ENCODE assay signal across 18 mouse cellular contexts in the genomic region with DNA sequence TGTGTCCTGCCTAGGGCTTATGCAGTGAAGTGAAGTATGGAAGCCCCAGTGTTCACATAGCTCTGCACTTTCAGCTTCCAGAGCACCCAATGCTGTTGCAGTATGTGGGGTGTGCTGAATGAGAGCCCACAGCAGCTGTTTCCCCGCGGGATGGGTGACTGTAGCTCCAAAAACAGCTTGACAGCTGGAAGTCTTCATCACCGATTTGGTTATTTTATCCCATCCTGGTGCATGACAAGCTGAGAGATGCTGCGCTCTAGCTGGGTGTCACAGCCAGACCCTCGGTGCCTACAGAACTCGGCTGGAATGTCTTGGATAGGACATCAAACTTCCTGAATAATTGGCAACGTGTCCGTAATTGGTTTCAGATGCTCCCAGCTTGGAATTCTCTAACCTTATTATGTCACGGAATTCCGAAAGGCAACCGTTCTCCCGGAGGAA.
A peak's percentile ranks its signal among the peaks of the same experiment; 100 is the strongest.
DNase-seq lines count a peak whose midpoint lies in the region; ATAC-seq and TF ChIP-seq lines count a peak whose summit lies in the region.
"Had no signal": no experiment of that assay in that cellular context is flagged by ENCODE, and none has a peak within 500 bp of the region (broad histone marks: within the 10 kb centered on the region; RNA-seq: fewer than 3 reads in every experiment).

No protein-coding gene starts in this region.

- peak; percentile 39 for DNase-seq in gastrocnemius, adult 2 months
- DNase-seq in gastrocnemius, postnatal 4 days (ENCODE audit: low spot score in 2 of 2), result no peak
- DNase-seq in lung, embryonic 14.5 days, result peak; percentile 87
- no peak for DNase-seq in lung, adult 2 months
- peak; percentile 67 for DNase-seq in limb, embryonic 14.5 days (ENCODE audit: low spot score)
- peak; percentile 64 for DNase-seq in skeletal muscle tissue, adult 2 months (ENCODE audit: low read depth, low spot score)
- no peak for DNase-seq in layer of hippocampus, postnatal 10 days (ENCODE audit: low spot score in 2 of 2)
- no peak for DNase-seq in cerebellum, adult 9-10 months
- DNase-seq: adrenal gland, postnatal 25 days; kidney, adult 18-20 months; right cerebral cortex, postnatal 4 days; thymus, postnatal 36 days had no signal

- H3K4me1 ChIP-seq in lung, embryonic 14.5 days (ENCODE audit: insufficient read depth), result peaks cover 16% of the 10 kb centered on the region
- H3K4me1 ChIP-seq in lung, adult 2 months (ENCODE audit: control insufficient read depth, insufficient read depth, low read length), result no peaks in the 10 kb centered on the region
- peaks cover 30% of the 10 kb centered on the region for H3K4me1 ChIP-seq in limb, embryonic 14.5 days (ENCODE audit: control insufficient read depth, insufficient read depth, low read length)

- no peak overlapping the region for H3K9ac ChIP-seq in lung, embryonic 14.5 days
- no peak overlapping the region for H3K9ac ChIP-seq in limb, embryonic 14.5 days (ENCODE audit: low read depth, low read length, severe bottlenecking)
- H3K9ac ChIP-seq: hindbrain, embryonic 14.5 days; limb, embryonic 15.5 days; stomach, embryonic 15.5 days had no signal

- peak; percentile 70 for ATAC-seq in lung, embryonic 14.5 days (ENCODE audit: insufficient read depth)
- ATAC-seq in limb, embryonic 14.5 days (ENCODE audit: low FRiP score, low read depth), result 0 out of 2 replicates have a peak, but pooled peaks have one; percentile 21
- ATAC-seq: forebrain, embryonic 14.5 days had no signal

- WGBS in lung, embryonic 14.5 days, result 27% methylated on average over 12 of the region's 12 CpGs
- 58% methylated on average over 12 of the region's 12 CpGs for WGBS in lung, adult 2 months
- WGBS in limb, embryonic 14.5 days, result 21% methylated on average over 12 of the region's 12 CpGs

- 0 out of 2 replicates have a peak, but pooled peaks cover 5% of the 10 kb centered on the region for H3K27me3 ChIP-seq in lung, embryonic 14.5 days (ENCODE audit: insufficient read depth, low read length)
- H3K27me3 ChIP-seq in limb, embryonic 14.5 days (ENCODE audit: control insufficient read depth, insufficient read depth, low read length), result no peaks in the 10 kb centered on the region
- H3K27me3 ChIP-seq: stomach, embryonic 15.5 days had no signal

- no peaks in the 10 kb centered on the region for H3K9me3 ChIP-seq in lung, embryonic 14.5 days (ENCODE audit: low read depth, low read length)
- H3K9me3 ChIP-seq in limb, embryonic 14.5 days (ENCODE audit: control insufficient read depth, low read length), result no peaks in the 10 kb centered on the region
- H3K9me3 ChIP-seq: limb, embryonic 15.5 days; stomach, embryonic 15.5 days had no signal

- H3K27ac ChIP-seq in gastrocnemius, adult 2 months, result peak overlapping the region; percentile 46
- H3K27ac ChIP-seq in lung, embryonic 14.5 days (ENCODE audit: low read depth), result no peak overlapping the region
- no peak overlapping the region for H3K27ac ChIP-seq in limb, embryonic 14.5 days (replicated peaks; ENCODE audit: low read depth, low read length)
- H3K27ac ChIP-seq: hindbrain, embryonic 14.5 days; limb, embryonic 15.5 days; stomach, embryonic 15.5 days had no signal

- TF ChIP-seq CTCF in gastrocnemius, adult 2 months (IDR thresholded peaks at IDR 0.05), result no peak
- no peak for TF ChIP-seq CTCF in lung, embryonic 14.5 days (IDR thresholded peaks at IDR 0.05; ENCODE audit: low read depth)
- no peak for TF ChIP-seq CTCF in lung, adult 2 months (IDR thresholded peaks at IDR 0.05; ENCODE audit: insufficient read depth, low read length)

- H3K36me3 ChIP-seq in lung, embryonic 14.5 days (ENCODE audit: insufficient read depth), result no peaks in the 10 kb centered on the region
- no peaks in the 10 kb centered on the region for H3K36me3 ChIP-seq in limb, embryonic 14.5 days (ENCODE audit: control insufficient read depth, insufficient read depth, low read length)
- H3K36me3 ChIP-seq: G1E; limb, embryonic 15.5 days; stomach, embryonic 15.5 days had no signal

- H3K4me3 ChIP-seq in gastrocnemius, adult 2 months, result peak overlapping the region; percentile 39
- no peak overlapping the region for H3K4me3 ChIP-seq in lung, embryonic 14.5 days (ENCODE audit: low read depth, low read length)
- no peak overlapping the region for H3K4me3 ChIP-seq in lung, adult 2 months (replicated peaks; ENCODE audit: extremely low read depth, low read depth, low read length)
- H3K4me3 ChIP-seq in limb, embryonic 14.5 days (replicated peaks; ENCODE audit: low read length), result no peak overlapping the region
- H3K4me3 ChIP-seq: limb, embryonic 15.5 days; stomach, embryonic 15.5 days had no signal

- no peak overlapping the region for H3K4me2 ChIP-seq in lung, embryonic 14.5 days
- H3K4me2 ChIP-seq in limb, embryonic 14.5 days (replicated peaks; ENCODE audit: low read depth, low read length, severe bottlenecking), result no peak overlapping the region
- H3K4me2 ChIP-seq: heart, embryonic 11.5 days; hindbrain, embryonic 14.5 days; limb, embryonic 15.5 days; stomach, embryonic 15.5 days had no signal

- TF ChIP-seq POLR2A in lung, adult 2 months (IDR thresholded peaks at IDR 0.05; ENCODE audit: borderline replicate concordance, extremely low read depth, low read depth, low read length), result no peak
- TF ChIP-seq POLR2A in limb, embryonic 14.5 days (IDR thresholded peaks at IDR 0.05; ENCODE audit: borderline replicate concordance, extremely low read depth, insufficient read depth, insufficient read length), result no peak

- intact Hi-C loops in gastrocnemius, adult 2 months (cut with DNase I), result no loop called here

Comparison
In these comparisons a context has a peak if more than half of its experiments do, and no peak if none do; other contexts are left out.
1. DNase-seq: peak in gastrocnemius, adult 2 months (single experiment), lung, embryonic 14.5 days (single experiment), limb, embryonic 14.5 days (single experiment) and skeletal muscle tissue, adult 2 months (single experiment); none in gastrocnemius, postnatal 4 days (0 of 2), lung, adult 2 months (single experiment), layer of hippocampus, postnatal 10 days (0 of 2) and cerebellum, adult 9-10 months (single experiment).